Mouse (Mus musculus) embryonic facial prominence, embryonic 13.5 days (tissue): Measurements from ENCODE around the gene Olfr716. TPM values are rescaled to one million over a fixed set of nuclear protein-coding genes. Genes with fewer than 3 reads are reported as not detected.
"Not testable (repeated sequence)": the region's sequence is repeated elsewhere in the genome, so short reads cannot be mapped to it uniquely, and the experiment has no call there.

Experiments
- ATAC-seq: fragments of 200-750 bp; cut with Nextera tagmentation; 2 replicates; pipeline ENCODE4 v1.8.0; 2017; ENCODE audit warnings: low read depth; ENCODE audit not compliant: insufficient number of reproducible peaks, insufficient read depth, low FRiP score, low TSS enrichment
- H3K27ac ChIP-seq: fragments of 300-500 bp; sonication (generic); 2 replicates; pipeline ENCODE4 v1.5.1; 2015; ENCODE audit warnings: moderate library complexity, mild to moderate bottlenecking, inconsistent platforms
- H3K27me3 ChIP-seq: fragments of 300-500 bp; sonication (generic); 2 replicates; pipeline ENCODE4 v1.6.1; 2015; ENCODE audit warnings: mild to moderate bottlenecking, inconsistent platforms
- H3K36me3 ChIP-seq: fragments of 300-500 bp; sonication (generic); 2 replicates; pipeline ENCODE4 v1.6.1; 2015; ENCODE audit warnings: mild to moderate bottlenecking, inconsistent platforms
- H3K4me1 ChIP-seq: fragments of 300-500 bp; sonication (generic); 2 replicates; pipeline ENCODE4 v1.6.1; 2015; ENCODE audit warnings: inconsistent platforms
- H3K4me2 ChIP-seq: fragments of 300-500 bp; sonication (generic); 2 replicates; pipeline ENCODE4 v1.6.1; 2015; ENCODE audit warnings: moderate library complexity, mild to moderate bottlenecking, inconsistent platforms
- H3K4me3 ChIP-seq: fragments of 300-500 bp; sonication (generic); 2 replicates; pipeline ENCODE4 v1.5.1; 2015; ENCODE audit warnings: mild to moderate bottlenecking, inconsistent platforms
- H3K9ac ChIP-seq: fragments of 300-500 bp; sonication (generic); 2 replicates; pipeline ENCODE4 v1.6.1; 2015; ENCODE audit warnings: mild to moderate bottlenecking, inconsistent platforms
- H3K9me3 ChIP-seq: fragments of 300-500 bp; sonication (generic); 2 replicates; pipeline ENCODE4 v1.6.1; 2016; ENCODE audit warnings: inconsistent platforms
- WGBS: fragments of 180-500 bp; shearing (Covaris S2); methylation state at CpG from one replicate; pipeline ENCODE4 v1.1.7; 2015; ENCODE audit warnings: mixed read lengths; 5-methylcytosine and 5-hydroxymethylcytosine counted together
- polyA plus RNA-seq: library from polyadenylated mRNA; unstranded; fragments of >200 nt; fragmentation: Nextera tagmentation; extraction: Ambion mirVana; gene quantifications from 2 replicates; pipeline ENCODE4 v1.2.1, GENCODE M21; 2015

Gene Olfr716
- not detected in 2 replicates for polyA plus RNA-seq

DNA sequence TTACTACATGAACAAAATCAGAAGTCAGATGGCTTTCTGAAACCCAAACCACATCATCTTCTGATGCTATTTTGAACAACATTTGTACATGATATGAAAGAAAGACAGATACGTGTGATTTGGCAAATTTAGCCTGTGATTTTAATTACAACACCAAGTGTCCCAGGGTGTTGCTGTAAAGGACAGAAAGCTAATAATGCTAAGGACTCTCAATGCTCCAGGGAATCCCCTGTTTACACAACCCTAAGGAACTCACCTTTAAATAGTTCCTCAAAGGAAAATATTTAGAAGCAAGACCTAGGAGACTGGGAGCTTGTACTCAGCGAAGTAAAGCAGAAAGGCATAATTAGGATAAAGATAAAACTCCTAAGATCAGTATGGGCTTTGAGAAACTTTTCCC lies at the start of gene Olfr716:
Gene Olfr716, plus strand, starts transcription at position 301 of the 400 bp plus-strand sequence.
- not testable (repeated sequence) for H3K36me3 ChIP-seq, H3K9ac ChIP-seq, H3K4me2 ChIP-seq, H3K27me3 ChIP-seq, H3K9me3 ChIP-seq, H3K4me1 ChIP-seq, ATAC-seq, H3K27ac ChIP-seq, H3K4me3 ChIP-seq
- WGBS: 69% methylated on average over 2 of the region's 2 CpGs

DNA sequence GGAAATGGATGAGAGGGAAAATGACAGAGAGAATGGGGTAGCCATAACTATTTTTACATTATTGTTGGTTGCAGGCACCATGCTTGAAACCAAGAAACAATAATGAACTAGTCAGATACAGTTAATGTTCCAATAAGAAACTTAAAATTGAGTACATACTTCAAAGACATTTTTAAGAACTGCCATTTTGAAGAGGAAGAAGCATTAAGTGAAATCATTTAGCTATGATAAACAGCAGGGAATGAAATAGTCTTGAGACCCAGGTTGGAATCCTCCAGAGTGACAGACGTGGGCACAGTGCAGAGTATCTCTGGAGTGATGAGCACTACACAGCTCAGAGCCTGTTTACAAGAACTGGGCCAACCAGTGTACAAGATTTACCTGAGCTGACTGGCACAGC lies 45.2 kb upstream of the Olfr716 start, which contains the start of gene Olfr17:
Gene Olfr17, plus strand, starts transcription at position 301 of the 400 bp plus-strand sequence.
- no peak within 1 kb of the TSS for H3K27ac ChIP-seq
- H3K9ac ChIP-seq: no peak within 1 kb of the TSS
- no peak for ATAC-seq
- 46% methylated on average over 1 of the region's 1 CpGs for WGBS
- no peaks in the 10 kb centered on the region for H3K36me3 ChIP-seq
- H3K9me3 ChIP-seq: 0 out of 2 replicates have a peak, but pooled peaks cover 5% of the 10 kb centered on the region
- no peaks in the 10 kb centered on the region for H3K4me1 ChIP-seq
- no peak within 1 kb of the TSS for H3K4me2 ChIP-seq
- no peak within 1 kb of the TSS for H3K4me3 ChIP-seq
- no peaks in the 10 kb centered on the region for H3K27me3 ChIP-seq

DNA sequence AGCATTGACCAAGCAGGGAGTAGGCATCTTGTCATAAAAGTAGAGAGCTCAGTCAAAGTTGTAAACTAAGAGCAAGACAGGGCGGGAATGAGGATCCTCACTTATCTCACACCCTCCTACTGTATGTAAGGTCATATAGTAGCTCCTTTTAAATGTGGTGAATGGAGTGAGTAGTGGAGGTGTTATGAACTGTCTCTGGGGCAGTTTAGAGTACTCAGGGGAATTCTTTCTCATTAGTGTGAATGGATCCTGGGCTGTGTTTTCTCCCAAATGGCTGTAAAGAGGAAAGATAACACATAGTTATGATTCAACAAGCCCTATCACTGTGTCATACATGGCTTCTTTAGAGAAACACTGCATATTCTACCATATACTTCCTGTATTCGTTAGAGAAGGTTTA lies 27.9 kb upstream of the Olfr716 start, which contains the start of gene Olfr715b:
Gene Olfr715b, minus strand, starts transcription at position 101 of the 400 bp plus-strand sequence.
- H3K27me3 ChIP-seq, H3K4me2 ChIP-seq, H3K36me3 ChIP-seq, H3K4me1 ChIP-seq, ATAC-seq, H3K9me3 ChIP-seq, H3K4me3 ChIP-seq, H3K9ac ChIP-seq, H3K27ac ChIP-seq: not testable (repeated sequence)
- WGBS: 82% methylated on average over 2 of the region's 2 CpGs

DNA sequence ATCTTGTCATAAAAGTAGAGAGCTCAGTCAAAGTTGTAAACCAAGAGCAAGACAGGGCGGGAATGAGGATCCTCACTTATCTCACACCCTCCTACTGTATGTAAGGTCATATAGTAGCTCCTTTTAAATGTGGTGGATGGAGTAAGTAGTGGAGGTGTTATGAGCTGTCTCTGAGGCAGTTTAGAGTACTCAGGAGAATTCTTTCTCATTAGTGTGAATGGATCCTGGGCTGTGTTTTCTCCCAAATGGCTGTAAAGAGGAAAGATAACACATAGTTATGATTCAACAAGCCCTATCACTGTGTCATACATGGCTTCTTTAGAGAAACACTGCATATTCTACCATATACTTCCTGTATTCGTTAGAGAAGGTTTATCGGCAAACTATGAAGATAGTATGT lies 7.1 kb upstream of the Olfr716 start, which contains the start of gene Olfr715:
Gene Olfr715, minus strand, starts transcription at position 101 of the 400 bp plus-strand sequence.
- not testable (repeated sequence) for H3K27ac ChIP-seq, H3K9me3 ChIP-seq, H3K36me3 ChIP-seq, H3K4me2 ChIP-seq, H3K4me1 ChIP-seq, H3K9ac ChIP-seq, H3K27me3 ChIP-seq, ATAC-seq, H3K4me3 ChIP-seq
- 89% methylated on average over 3 of the region's 3 CpGs for WGBS

DNA sequence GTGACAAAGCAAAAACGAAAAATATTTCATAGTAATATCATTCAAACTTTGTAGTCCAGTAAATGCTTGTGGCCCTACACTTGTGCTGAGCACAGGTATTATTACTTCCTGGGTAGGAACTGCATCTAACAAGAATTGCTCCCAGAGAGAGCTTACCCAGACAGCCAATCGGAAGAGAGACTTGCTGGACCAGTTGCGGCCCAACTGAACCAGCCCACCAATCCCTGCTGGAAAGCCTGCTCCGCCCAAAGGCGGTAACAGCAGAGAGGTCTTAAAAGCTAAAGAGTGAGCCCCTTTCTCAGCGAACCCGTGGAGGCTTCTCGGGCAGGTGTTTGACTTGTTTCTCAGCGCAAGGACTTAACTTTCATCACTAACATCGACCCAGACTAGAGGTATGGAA lies 28.6 kb downstream of the Olfr716 start, which contains the start of gene Nlrp14:
Gene Nlrp14, plus strand, starts transcription at position 301 of the 400 bp plus-strand sequence.
- ATAC-seq: no peak
- Histone ChIP-seq H3K27me3 (no peaks in the 10 kb centered on the region), H3K9me3 (no peaks in the 10 kb centered on the region), H3K4me3 (no peak within 1 kb of the TSS), H3K27ac (no peak within 1 kb of the TSS), H3K36me3 (no peaks in the 10 kb centered on the region), H3K4me1 (no peaks in the 10 kb centered on the region), H3K9ac (no peak within 1 kb of the TSS), H3K4me2 (no peak within 1 kb of the TSS)
- WGBS: 76% methylated on average over 10 of the region's 10 CpGs

DNA sequence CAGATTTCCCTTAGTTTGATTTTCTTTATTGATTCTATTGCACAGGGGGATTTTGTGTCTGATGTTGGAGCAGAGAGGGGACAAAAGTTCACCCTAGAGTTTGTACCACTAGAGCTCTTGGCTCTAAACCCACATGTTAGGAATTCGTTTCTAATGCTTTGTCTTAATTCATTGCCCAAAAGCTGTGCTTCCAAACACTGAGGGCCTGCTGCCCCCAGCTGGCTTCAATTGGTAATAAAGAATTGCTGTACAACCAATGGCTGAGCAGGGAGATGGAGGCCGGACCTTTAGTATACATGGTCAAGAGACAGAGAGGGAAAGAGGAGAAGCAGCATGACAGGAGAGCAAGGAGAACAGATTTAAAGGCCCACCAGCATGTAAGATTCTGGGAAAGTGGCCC lies 42.3 kb downstream of the Olfr716 start:
- Histone ChIP-seq H3K4me3 (no peak overlapping the region), H3K27ac (no peak overlapping the region), H3K4me1 (no peaks in the 10 kb centered on the region), H3K4me2 (no peak overlapping the region), H3K27me3 (no peaks in the 10 kb centered on the region), H3K9ac (no peak overlapping the region), H3K9me3 (no peaks in the 10 kb centered on the region), H3K36me3 (no peaks in the 10 kb centered on the region)
- no peak for ATAC-seq
- 42% methylated on average over 2 of the region's 2 CpGs for WGBS

Other genes with a start within 250 kb of the Olfr716 start
- gene Olfr707, start 237.1 kb upstream of the Olfr716 start, polyA plus RNA-seq: not detected in 2 replicates
- not detected in 2 replicates for gene Olfr1532-ps1, start 230.3 kb upstream of the Olfr716 start, polyA plus RNA-seq
- not detected in 2 replicates for gene Olfr709-ps1, start 206.1 kb upstream of the Olfr716 start, polyA plus RNA-seq
- not detected in 2 replicates for gene Olfr710, start 190.0 kb upstream of the Olfr716 start, polyA plus RNA-seq
- gene Olfr6, start 174.4 kb upstream of the Olfr716 start, polyA plus RNA-seq: not detected in 2 replicates
- not detected in 2 replicates for gene Olfr711, start 162.9 kb upstream of the Olfr716 start, polyA plus RNA-seq
- gene Olfr2, start 132.3 kb upstream of the Olfr716 start, polyA plus RNA-seq: not detected in 2 replicates
- gene Olfr713, start 107.2 kb upstream of the Olfr716 start, polyA plus RNA-seq: not detected in 2 replicates
- gene Olfr714, start 67.3 kb upstream of the Olfr716 start, polyA plus RNA-seq: not detected in 2 replicates
- gene Olfr17, start 45.1 kb upstream of the Olfr716 start, polyA plus RNA-seq: not detected in 2 replicates
- gene Olfr715b, start 28.0 kb upstream of the Olfr716 start, polyA plus RNA-seq: not detected in 2 replicates
- gene Olfr715, start 7.2 kb upstream of the Olfr716 start, polyA plus RNA-seq: not detected in 2 replicates
- gene Nlrp14, start 28.7 kb downstream of the Olfr716 start, polyA plus RNA-seq: not detected in 2 replicates
- not detected in 2 replicates for gene Rbmxl2, start 71.1 kb downstream of the Olfr716 start, polyA plus RNA-seq
- gene Syt9, start 232.4 kb downstream of the Olfr716 start, polyA plus RNA-seq: 3.9 and 4.2 TPM in 2 replicates